Mouse (Mus musculus): ENCODE results near the gene Rfpl4b. TPM values are rescaled to one million over a fixed set of nuclear protein-coding genes. Genes with fewer than 3 reads are reported as not detected.
"Not testable (repeated sequence)": the region's sequence is repeated elsewhere in the genome, so short reads cannot be mapped to it uniquely, and the experiment has no call there.

Gene Rfpl4b
- not detected in 2 replicates for polyA plus RNA-seq (2015; fragmentation: Nextera tagmentation; extraction: Ambion mirVana)

GRCm38 (mm10) chr10:38821679-38822078, at the start of gene Rfpl4b:
TSS of gene Rfpl4b (minus strand) at chr10:38821779.
- no peak for ATAC-seq (ENCODE audit: insufficient read depth, low FRiP score, low read depth)
- Histone ChIP-seq H3K4me3 (replicated peaks) (no peak within 1 kb of the TSS), H3K27ac (no peak within 1 kb of the TSS), H3K4me2 (no peak within 1 kb of the TSS), H3K9me3 (no peaks in the 10 kb centered on the region), H3K4me1 (no peaks in the 10 kb centered on the region), H3K36me3 (no peaks in the 10 kb centered on the region), H3K27me3 (replicated peaks) (no peaks in the 10 kb centered on the region), H3K9ac (no peak within 1 kb of the TSS)
- 92% methylated on average over 3 of the region's 3 CpGs for WGBS

GRCm38 (mm10) chr10:38855186-38855585, 33.6 kb upstream of the Rfpl4b start:
- Histone ChIP-seq H3K4me1 (no peaks in the 10 kb centered on the region), H3K9me3 (no peaks in the 10 kb centered on the region), H3K36me3 (no peaks in the 10 kb centered on the region), H3K4me3 (replicated peaks) (no peak overlapping the region), H3K27me3 (replicated peaks) (no peaks in the 10 kb centered on the region), H3K4me2 (no peak overlapping the region), H3K27ac (no peak overlapping the region), H3K9ac (no peak overlapping the region)
- ATAC-seq (ENCODE audit: insufficient read depth, low FRiP score, low read depth) = no peak
- WGBS = 34% methylated on average over 2 of the region's 2 CpGs

- not testable (repeated sequence) for H3K9ac ChIP-seq; H3K4me1 ChIP-seq; H3K4me3 ChIP-seq (replicated peaks); ATAC-seq (ENCODE audit: insufficient read depth, low FRiP score, low read depth); H3K36me3 ChIP-seq; H3K9me3 ChIP-seq; H3K27ac ChIP-seq; H3K27me3 ChIP-seq (replicated peaks); H3K4me2 ChIP-seq
- 57% methylated on average over 5 of the region's 5 CpGs for WGBS
Measured at GRCm38 (mm10) chr10:38850006-38850405, 28.4 kb upstream of the Rfpl4b start.

- no peak overlapping the region for H3K27ac ChIP-seq
Measured at GRCm38 (mm10) chr10:38848884-38849499, 27.4 kb upstream of the Rfpl4b start.

GRCm38 (mm10) chr10:38848231-38848630, 26.7 kb upstream of the Rfpl4b start:
- Histone ChIP-seq H3K4me3 (replicated peaks) (no peak overlapping the region), H3K27ac (no peak overlapping the region), H3K27me3 (replicated peaks) (no peaks in the 10 kb centered on the region), H3K4me1 (no peaks in the 10 kb centered on the region), H3K9ac (no peak overlapping the region), H3K4me2 (no peak overlapping the region), H3K9me3 (no peaks in the 10 kb centered on the region), H3K36me3 (no peaks in the 10 kb centered on the region)
- ATAC-seq (ENCODE audit: insufficient read depth, low FRiP score, low read depth) = no peak
- 91% methylated on average over 4 of the region's 4 CpGs for WGBS

More at GRCm38 (mm10) chr10:38848884-38849499, 27.4 kb upstream of the Rfpl4b start:
- H3K4me1 ChIP-seq = no peaks in the 10 kb centered on the region
- no peaks in the 10 kb centered on the region for H3K9me3 ChIP-seq
- no peak for ATAC-seq (ENCODE audit: insufficient read depth, low FRiP score, low read depth)
- no peak overlapping the region for H3K4me2 ChIP-seq
- H3K36me3 ChIP-seq = no peaks in the 10 kb centered on the region
- no peaks in the 10 kb centered on the region for H3K27me3 ChIP-seq (replicated peaks)
- no peak overlapping the region for H3K9ac ChIP-seq
- WGBS = 23% methylated on average over 8 of the region's 8 CpGs
- H3K4me3 ChIP-seq (replicated peaks) = no peak overlapping the region

GRCm38 (mm10) chr10:38823741-38824140, 2.2 kb upstream of the Rfpl4b start:
- H3K4me3 ChIP-seq (replicated peaks) = no peak overlapping the region
- WGBS = 47% methylated on average over 1 of the region's 1 CpGs
- no peaks in the 10 kb centered on the region for H3K27me3 ChIP-seq (replicated peaks)
- no peak overlapping the region for H3K27ac ChIP-seq
- no peak overlapping the region for H3K4me2 ChIP-seq
- ATAC-seq (ENCODE audit: insufficient read depth, low FRiP score, low read depth) = no peak
- no peak overlapping the region for H3K9ac ChIP-seq
- H3K9me3 ChIP-seq = no peaks in the 10 kb centered on the region
- H3K36me3 ChIP-seq = no peaks in the 10 kb centered on the region
- H3K4me1 ChIP-seq = no peaks in the 10 kb centered on the region

- H3K4me1 ChIP-seq = no peaks in the 10 kb centered on the region
- 59% methylated on average over 2 of the region's 2 CpGs for WGBS
- no peak overlapping the region for H3K9ac ChIP-seq
- no peak overlapping the region for H3K4me3 ChIP-seq (replicated peaks)
- no peaks in the 10 kb centered on the region for H3K9me3 ChIP-seq
- no peak overlapping the region for H3K27ac ChIP-seq
- no peak overlapping the region for H3K4me2 ChIP-seq
- ATAC-seq (ENCODE audit: insufficient read depth, low FRiP score, low read depth) = no peak
- no peaks in the 10 kb centered on the region for H3K27me3 ChIP-seq (replicated peaks)
- H3K36me3 ChIP-seq = no peaks in the 10 kb centered on the region
Measured at GRCm38 (mm10) chr10:38806056-38806455, 15.5 kb downstream of the Rfpl4b start.

- H3K36me3 ChIP-seq = no peaks in the 10 kb centered on the region
- H3K4me2 ChIP-seq = no peak overlapping the region
- WGBS = 90% methylated on average over 8 of the region's 8 CpGs
- no peak overlapping the region for H3K4me3 ChIP-seq (replicated peaks)
- no peaks in the 10 kb centered on the region for H3K27me3 ChIP-seq (replicated peaks)
- H3K9me3 ChIP-seq = no peaks in the 10 kb centered on the region
- H3K4me1 ChIP-seq = no peaks in the 10 kb centered on the region
- no peak overlapping the region for H3K27ac ChIP-seq
- no peak for ATAC-seq (ENCODE audit: insufficient read depth, low FRiP score, low read depth)
- no peak overlapping the region for H3K9ac ChIP-seq
Measured at GRCm38 (mm10) chr10:38804047-38804446, 17.5 kb downstream of the Rfpl4b start.

GRCm38 (mm10) chr10:38803304-38803703, 18.3 kb downstream of the Rfpl4b start:
- no peak for ATAC-seq (ENCODE audit: insufficient read depth, low FRiP score, low read depth)
- Histone ChIP-seq H3K9me3 (no peaks in the 10 kb centered on the region), H3K27me3 (replicated peaks) (no peaks in the 10 kb centered on the region), H3K4me2 (no peak overlapping the region), H3K4me3 (replicated peaks) (no peak overlapping the region), H3K4me1 (no peaks in the 10 kb centered on the region), H3K27ac (no peak overlapping the region), H3K9ac (no peak overlapping the region), H3K36me3 (no peaks in the 10 kb centered on the region)
- 90% methylated on average over 7 of the region's 7 CpGs for WGBS

GRCm38 (mm10) chr10:38788612-38789011, 33.0 kb downstream of the Rfpl4b start:
- 45% methylated on average over 3 of the region's 3 CpGs for WGBS

More at GRCm38 (mm10) chr10:38788612-38789011, 33.0 kb downstream of the Rfpl4b start:
- no peaks in the 10 kb centered on the region for H3K9me3 ChIP-seq
- no peaks in the 10 kb centered on the region for H3K4me1 ChIP-seq
- H3K36me3 ChIP-seq = no peaks in the 10 kb centered on the region
- H3K4me2 ChIP-seq = no peak overlapping the region
- H3K27me3 ChIP-seq (replicated peaks) = no peaks in the 10 kb centered on the region
- H3K9ac ChIP-seq = no peak overlapping the region
- H3K4me3 ChIP-seq (replicated peaks) = no peak overlapping the region
- H3K27ac ChIP-seq = no peak overlapping the region
- no peak for ATAC-seq (ENCODE audit: insufficient read depth, low FRiP score, low read depth)

Other genes starting within 250 kb of the Rfpl4b start
- gene Lama4, start 143.7 kb upstream of the Rfpl4b start, polyA plus RNA-seq (2015; fragmentation: Nextera tagmentation; extraction: Ambion mirVana) = 52.5 and 61.1 TPM in 2 replicates

All from stomach, embryonic 15.5 days (tissue).